Mouse (Mus musculus): ENCODE data around the gene Ctnna3.

DNA sequence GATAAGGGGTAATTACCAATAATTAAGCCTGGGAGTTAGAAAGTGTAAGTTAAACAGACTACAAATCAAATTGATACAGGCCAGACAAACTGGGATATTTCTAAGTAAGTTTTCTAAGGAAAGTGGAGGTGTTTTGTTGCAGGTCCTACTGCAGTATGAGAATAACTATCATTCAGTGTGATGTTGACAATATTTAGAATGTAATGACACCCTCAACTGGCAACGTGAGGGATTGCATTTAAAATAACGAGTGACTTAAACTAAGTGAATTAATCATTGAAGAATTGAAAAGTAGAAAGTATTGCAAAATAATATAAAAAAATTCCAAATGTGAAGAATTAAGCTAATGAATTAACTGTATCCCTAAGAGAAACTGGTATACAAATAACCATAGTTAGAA, 49.0 kb downstream of the Ctnna3 start:
- TF ChIP-seq MAX (IDR thresholded peaks at IDR 0.05; ENCODE audit: low read depth) (no peak), CEBPB (IDR thresholded peaks at IDR 0.05; ENCODE audit: insufficient read depth, poor library complexity, severe bottlenecking) (no peak), POLR2A (IDR thresholded peaks at IDR 0.05; ENCODE audit: insufficient read length, low read depth) (no peak), REST (IDR thresholded peaks at IDR 0.05; ENCODE audit: insufficient read depth, insufficient read length) (no peak), USF1 (IDR thresholded peaks at IDR 0.05; ENCODE audit: low read depth) (no peak), POLR2AphosphoS2 (IDR thresholded peaks at IDR 0.05; ENCODE audit: insufficient read length, low read depth) (no peak), SRF (IDR thresholded peaks at IDR 0.05; ENCODE audit: control insufficient read depth, insufficient read length, low read depth) (no peak), E2F4 (IDR thresholded peaks at IDR 0.05; ENCODE audit: insufficient read depth) (no peak), MYOG (IDR thresholded peaks at IDR 0.05; ENCODE audit: control insufficient read depth in 1 of 3, insufficient read depth in 1 of 3, insufficient read length in 2 of 3, low read depth in 2 of 3) (no peak), TCF12 (IDR thresholded peaks at IDR 0.05; ENCODE audit: insufficient read depth, poor library complexity, severe bottlenecking) (no peak)

All from myocyte (in vitro differentiated cells).